Mouse (Mus musculus) thymus, postnatal 0 days (tissue): ENCODE measurements around the gene Krt39. TPM values are rescaled to one million over a fixed set of nuclear protein-coding genes. Genes with fewer than 3 reads are reported as not detected.

ENCODE experiments used
- DNase-seq: peaks from one replicate; pipeline ENCODE4 v3.0.0-alpha.2; 2015; ENCODE audit warnings: low spot score
- polyA plus RNA-seq: library from polyadenylated mRNA; unstranded; fragments of >200 nt; fragmentation: Nextera tagmentation; extraction: Ambion mirVana; gene quantifications from 2 replicates; pipeline ENCODE4 v1.2.1, GENCODE M21; 2015

Krt39 gene
- polyA plus RNA-seq: not detected in 2 replicates

DNA sequence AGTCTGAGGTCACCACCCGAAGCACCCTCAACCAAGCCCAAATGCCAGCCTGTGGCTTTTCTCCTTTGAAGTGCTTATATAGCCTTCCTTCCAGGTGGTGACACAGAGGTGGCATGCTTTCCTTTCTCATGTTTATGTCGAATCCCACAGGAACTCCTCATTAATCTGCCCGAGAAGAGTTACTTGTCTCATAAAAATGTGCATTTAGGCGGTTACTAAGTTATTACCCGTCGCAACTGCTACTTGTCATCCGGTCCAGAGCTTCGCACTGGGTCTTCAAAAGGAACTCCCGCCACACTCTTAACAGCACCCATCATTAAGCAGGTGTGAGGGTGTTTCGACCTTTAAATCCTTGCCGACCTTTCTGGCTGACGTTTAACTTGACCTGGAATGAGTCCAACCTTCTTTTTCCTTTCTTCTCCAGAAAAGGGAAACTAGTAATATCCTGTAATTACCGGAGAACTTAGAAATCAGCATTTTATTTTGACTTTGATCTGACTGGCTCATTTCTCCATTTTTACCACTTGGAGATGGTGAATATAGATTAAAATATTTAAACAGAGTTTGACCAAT, at the start of gene Krt39:
Gene Krt39 (minus strand): TSS at position 51 of the 573 bp plus-strand sequence.
- DNase-seq: no peak

DNA sequence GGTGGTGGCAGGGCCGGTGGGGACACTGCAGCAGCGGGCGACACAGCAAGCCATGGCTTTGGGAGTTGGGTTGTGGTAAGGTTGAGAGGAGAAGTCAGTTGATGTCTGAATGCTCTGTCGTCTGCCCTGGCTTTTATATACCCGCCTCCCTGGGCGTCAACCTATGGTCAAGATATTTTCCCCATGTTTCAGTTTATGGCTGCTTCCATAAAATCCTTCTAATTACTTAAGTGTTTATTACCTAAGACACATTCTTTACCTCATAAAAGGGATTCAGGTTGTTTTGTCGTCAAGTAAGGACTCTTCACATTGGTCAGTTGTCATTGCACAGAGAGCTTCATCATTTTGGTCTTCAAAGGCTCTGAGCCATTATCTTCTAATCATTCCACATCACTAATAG, 45.4 kb upstream of the Krt39 start, which contains the start of gene Krtap3-1:
Gene Krtap3-1 (minus strand): TSS at position 101 of the 400 bp plus-strand sequence.
- no peak for DNase-seq

DNA sequence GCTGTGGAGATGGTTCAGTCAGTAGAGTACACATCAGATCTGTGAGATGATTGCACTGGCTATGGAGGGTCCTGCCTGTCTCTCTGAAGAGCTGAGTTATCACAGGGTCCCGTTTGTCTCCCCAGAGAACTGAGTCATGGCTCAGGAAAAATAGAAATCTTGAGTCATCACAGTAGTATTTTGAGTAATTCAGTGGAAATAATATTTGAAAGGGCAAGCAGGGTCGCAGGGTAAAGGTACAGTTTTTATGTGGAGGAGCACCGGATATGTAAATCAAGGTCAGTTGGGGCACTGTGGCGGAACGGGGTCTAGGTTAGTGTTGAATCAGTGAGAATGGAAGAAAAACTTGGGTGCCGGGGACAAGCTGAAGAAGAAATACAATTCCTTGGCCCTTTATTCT, 41.4 kb upstream of the Krt39 start:
- DNase-seq: no peak

DNA sequence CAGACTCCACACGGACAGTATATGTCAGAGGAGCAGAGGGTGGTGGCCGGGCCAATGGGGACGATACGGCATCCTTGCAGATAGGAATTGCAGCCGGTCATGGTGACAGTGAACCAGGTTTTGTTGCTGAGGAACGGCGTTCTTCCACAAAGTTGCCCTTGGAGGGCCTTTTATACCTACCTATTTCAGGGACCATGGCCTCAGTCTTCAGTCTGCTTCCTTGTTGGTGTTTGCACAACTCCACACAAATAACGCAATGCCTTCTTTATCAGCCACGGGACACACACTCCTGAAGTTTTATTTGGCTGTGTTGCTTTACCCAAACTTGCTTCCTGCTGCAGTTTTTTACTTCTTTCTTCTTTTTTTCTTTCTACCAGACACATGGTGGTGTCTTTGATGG, 38.2 kb upstream of the Krt39 start, which contains the start of gene Gm11939:
Gene Gm11939 (minus strand): TSS at position 101 of the 400 bp plus-strand sequence.
- no peak for DNase-seq

DNA sequence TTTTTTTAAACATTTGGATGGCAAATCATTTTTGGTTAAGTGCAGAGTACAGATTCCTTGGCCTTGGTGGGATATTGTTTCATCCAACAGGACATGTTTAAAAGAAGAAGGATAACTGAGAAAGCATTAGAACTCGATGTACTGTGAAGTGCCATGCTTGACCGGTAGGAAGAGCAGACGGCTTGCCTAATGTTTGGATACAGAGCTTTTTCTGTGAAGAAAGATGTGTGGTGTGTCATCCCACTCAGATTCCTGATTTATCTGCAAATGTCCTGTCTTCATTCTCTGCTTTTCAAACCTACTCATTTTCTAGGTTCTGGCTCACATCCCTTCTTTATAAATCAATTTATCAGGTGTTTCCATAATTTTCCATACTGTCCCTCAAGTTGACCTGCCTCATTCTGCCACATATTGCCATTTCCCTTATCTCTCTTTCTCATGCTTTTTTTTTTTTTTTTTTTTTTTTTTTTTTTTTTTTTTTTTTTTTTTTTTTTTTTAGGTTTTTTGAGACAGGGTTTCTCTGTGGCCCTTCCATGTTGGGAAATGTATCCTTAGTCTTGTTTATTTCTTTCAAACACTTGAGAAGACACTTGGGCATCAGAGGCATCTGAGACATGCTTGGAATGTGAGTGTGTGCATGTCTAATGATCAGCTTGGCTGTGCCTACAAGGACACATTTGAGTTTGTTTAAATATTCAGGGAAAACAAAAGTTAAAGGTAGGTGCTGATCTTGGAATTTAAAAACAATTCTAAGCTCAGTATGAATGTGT, 37.0 kb upstream of the Krt39 start:
- no peak for DNase-seq

DNA sequence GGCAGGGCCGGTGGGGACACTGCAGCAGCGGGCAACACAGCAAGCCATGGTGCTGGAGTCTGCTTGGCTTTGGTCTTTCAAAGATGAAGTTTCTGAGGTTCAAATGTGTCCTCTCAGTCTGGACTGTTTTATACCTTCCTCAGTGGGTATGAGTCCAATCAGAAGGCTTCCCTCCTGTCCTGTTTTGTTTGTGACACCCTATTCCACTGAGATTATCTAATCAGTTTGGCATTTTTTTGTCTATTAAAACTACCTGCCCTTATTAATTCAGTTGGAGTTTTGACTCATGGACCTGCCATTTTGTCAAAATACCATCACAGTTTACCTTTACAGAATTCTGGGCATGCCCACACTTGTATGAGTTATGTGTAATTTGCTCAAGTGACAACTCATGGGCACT, 35.6 kb upstream of the Krt39 start, which contains the start of gene Krtap3-2:
Gene Krtap3-2 (minus strand): TSS at position 101 of the 400 bp plus-strand sequence.
- DNase-seq: no peak

DNA sequence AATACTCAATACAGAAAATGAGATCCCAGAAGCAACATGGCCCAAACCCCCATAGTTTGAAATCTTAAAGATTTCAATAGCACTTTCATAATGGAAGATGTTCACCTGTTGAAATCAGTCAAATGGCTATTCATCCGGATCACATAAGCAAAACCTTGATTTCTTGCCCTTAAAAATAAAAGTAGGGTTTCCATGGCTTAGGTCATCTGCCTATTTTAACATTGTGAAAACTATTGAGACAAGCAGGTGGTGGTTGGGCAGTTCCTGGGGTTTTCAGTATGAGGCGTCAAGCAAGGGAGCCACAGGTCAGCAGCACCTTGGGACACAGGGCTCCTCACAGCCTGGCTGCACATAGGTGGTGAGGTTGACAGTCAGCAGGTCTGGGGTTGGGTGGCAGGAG, 35.1 kb upstream of the Krt39 start:
- no peak for DNase-seq

DNA sequence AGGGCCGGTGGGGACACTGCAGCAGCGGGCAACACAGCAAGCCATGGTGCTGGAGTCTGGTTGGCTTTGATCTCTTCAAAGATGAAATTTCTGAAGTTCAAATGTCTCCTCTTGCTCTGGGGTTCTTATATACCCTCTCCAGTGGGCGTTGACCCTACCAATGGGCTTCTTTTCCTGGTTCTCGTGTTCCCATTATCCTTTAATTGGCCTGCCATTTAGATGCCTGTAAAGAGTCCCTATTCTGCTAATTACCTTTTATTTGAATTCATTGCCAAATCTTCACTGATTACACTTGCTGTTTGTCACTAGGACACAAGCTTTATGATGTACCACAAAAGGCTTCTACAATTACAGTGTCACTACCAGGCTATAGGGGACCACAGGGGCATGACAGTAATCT, 29.6 kb upstream of the Krt39 start, which contains the start of gene Krtap3-3:
Gene Krtap3-3 (minus strand): TSS at position 101 of the 400 bp plus-strand sequence.
- no peak for DNase-seq

DNA sequence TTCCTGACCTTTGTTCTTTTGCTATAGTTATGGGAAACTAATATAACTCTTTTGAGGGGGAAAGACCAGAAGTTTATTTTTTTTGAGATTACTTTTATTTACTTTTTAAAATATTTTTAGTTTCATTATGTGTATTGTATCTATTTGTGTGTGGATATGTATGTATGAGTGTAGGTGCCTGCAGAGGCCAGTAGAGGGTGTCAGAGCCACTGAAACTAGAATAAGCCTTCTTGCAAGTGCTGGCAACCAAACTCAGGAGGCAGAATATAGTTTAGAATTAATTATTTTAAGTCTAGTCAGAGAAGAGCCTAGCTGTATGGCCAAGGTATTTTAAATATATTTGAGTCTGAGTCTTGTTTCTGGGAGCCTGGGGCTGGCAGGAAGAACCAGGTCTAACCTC, 26.8 kb upstream of the Krt39 start:
- no peak for DNase-seq

DNA sequence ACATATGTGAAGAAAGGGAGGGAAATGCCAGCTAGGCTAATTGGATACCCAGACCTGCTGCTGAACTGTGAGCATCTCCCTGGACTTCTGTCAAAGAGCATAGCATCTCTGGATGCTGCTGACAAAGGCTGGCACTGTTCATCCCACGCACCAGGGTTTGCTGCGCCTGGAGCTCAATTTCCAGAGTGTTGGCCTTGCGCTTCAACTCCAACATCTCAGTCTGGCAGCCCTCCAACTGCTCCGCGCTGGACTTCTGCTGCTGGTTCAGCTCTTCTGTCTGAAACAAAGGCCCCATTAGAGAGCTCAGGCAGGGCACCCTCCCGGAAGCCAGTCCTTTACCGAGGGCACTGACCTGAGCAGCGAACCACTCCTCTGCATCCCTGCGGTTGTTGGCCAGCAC, 18.6 kb upstream of the Krt39 start:
- no peak for DNase-seq

DNA sequence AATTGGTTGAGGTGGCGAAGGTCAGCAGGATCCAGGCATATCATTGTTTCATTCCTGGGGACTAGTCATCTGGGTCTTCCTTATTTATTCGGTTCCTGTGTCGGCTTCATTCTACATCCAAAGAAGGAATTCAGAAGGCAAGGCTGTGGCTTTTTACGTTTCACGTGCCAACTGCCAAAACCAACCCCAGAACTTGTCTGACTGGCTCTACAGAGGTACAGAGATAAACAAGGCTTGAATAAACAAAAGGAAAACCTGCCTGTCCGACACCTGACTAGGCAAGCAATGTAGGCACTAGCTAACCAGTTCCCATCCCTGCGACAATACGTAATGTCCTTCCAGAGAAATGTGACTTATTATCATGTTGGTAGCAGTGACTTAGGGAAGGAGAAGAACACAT, 7.0 kb downstream of the Krt39 start:
- no peak for DNase-seq

DNA sequence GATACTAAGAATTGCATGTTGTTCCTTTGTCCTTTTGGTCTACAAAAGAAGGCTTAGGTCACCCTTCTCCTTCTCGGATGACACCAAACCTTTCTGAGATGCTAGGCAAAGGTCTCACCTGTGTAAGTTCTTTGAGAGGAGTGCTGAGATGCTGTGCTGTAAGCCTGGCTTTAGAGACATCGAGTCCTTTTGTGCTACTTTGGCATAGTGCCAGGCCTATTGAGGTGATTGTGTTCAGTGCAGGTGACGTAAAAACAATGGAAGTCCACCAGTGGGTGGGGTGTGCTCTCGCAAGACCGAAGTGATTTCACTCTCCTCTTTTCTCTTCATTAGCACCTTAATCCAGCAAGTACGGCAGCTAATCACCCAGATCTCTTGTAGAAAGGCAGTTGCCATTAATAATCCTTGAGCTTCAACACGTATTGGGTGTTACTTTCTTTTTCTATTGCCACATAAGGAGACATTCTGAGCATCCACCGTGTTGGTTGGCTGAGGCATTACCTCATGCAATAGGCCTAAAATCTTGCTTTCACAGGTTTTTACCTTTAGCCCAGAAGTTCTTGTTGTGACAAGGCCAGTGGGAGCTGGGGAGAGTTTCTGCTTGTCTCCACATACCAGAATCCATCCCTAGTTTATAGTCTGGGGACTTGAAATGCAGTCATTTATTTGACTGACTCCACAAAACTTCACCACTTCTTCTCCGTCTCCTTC, 20.9 kb downstream of the Krt39 start:
- no peak for DNase-seq

DNA sequence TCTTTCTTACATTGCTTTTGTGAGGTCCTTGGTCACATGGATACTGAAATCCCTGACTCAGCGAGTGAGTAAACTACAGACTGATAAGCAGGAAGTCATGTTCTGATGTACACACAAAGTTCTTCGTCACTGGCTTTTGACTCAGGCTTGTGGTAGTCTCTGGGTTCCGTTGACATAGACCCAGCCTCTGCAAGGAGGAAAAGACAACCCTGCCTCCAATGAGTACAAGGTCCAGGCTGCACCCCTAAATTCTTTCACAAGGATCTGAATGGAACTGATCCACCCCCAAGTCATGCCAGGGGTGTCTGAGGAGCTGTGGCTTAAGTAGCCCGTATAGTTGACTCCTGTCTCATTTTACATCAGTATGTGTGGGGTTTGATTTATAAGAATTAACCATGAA, 24.7 kb downstream of the Krt39 start:
- no peak for DNase-seq

DNA sequence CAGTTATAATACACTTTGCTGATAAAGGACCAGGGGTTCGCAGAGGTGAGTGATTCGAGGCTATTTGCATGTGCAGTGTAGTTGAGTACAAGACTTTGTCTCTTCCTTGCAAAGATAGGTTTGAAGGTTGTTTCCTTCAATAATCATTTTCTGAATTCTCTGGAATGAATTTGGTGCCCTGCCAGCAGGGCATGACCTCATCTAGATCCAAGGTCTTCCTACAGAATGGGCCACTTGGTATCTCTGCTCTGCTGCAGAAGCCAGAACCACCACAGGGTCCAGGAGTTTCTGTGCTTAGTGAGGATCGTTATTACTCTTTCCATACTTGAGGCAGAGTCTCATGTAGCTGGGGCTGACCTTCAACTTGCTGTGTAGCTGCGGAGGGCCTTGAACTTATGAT, 26.4 kb downstream of the Krt39 start:
- no peak for DNase-seq

DNA sequence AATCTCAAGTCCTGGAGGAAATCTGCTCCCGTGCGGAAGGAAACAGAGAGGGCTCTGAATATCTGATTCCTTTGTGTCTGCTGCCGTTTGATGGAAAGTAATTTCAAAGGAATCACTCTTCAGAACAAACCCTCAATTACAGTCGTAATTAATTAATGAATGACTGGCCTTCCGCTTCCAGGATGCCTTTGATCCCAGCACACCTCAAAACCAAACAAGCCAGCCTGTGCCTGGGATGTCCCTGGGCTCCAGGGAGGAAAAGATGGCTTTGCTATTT, 27.6 kb downstream of the Krt39 start:
- no peak for DNase-seq

DNA sequence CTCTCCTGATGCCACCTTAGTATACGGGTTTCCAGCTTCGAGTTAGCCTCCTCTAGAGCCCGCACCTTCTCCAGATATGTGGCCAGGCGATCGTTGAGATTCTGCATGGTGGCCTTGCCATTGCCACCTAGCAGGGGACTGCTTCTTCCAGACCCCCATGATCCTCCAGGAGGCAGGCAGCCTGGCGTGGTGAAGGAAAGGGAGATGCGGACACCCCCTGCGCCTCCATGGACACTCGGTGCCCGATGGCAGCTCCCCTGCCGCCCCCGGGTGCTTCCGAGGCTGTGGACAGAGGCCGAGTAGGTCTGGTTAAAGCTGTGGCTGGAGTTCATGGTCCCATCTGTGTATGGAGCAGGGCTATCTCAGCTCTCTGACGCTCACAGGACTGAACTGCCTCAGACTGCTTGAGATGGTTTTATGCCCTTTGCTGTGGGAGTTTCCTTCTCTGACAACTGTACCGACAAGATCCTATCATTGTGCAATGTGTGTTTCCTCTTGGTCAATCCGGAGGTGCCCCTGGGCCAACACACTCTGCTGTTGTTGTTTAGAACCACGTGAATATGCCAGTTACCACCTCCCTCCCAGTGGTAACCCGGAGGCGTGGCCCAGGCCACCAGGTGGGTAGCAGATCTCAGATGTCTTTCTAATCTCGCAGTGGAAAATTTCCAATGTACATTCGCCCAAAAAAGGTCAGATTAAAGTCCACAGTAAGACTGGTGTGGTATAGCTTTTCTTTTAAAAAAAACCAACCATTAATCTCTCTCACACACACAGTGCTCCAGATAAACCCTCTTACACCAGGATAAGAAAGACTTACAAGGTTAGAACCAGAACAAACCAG, 28.2 kb downstream of the Krt39 start, which contains the start of gene Krt23:
Gene Krt23 (minus strand): TSS at position 405 of the 841 bp plus-strand sequence.
- DNase-seq: no peak

DNA sequence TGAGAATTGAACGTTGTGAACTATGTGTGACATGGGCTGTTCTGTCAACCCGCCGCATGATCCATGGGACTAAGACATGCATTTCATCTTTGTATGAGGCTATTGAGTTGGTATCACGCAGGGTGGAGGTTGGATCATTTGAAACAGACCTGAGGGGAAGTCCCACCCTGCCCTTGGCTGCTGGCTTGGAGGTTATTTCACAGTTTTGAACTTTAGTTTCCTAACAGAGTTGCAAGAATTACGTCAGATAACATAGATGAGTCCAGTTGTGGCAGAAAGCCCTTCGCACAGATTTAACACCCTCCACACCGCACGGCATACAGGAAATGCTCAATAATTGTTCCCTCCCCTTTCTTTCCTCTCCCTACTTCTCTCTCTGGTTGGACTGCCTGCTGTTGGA, 30.1 kb downstream of the Krt39 start:
- DNase-seq: no peak

DNA sequence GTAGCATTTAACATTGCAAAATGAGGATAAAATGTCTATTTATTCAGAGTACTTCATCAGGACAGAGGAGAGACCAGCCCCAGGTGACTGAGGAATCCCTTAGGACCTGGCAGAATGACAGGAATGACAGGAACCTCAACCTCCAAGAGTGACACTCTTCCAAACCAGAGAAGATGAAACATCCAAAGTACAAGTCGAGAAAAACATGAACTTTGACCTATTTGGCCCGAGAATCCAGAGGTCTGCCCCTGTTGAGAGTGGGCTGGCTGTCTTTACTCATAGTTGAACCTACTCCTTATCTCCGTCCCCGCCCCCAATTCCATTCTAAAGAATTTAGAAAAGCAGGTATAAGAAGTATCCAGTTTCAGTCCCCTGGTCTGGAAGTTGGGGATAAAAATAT, 30.5 kb downstream of the Krt39 start:
- no peak for DNase-seq

DNA sequence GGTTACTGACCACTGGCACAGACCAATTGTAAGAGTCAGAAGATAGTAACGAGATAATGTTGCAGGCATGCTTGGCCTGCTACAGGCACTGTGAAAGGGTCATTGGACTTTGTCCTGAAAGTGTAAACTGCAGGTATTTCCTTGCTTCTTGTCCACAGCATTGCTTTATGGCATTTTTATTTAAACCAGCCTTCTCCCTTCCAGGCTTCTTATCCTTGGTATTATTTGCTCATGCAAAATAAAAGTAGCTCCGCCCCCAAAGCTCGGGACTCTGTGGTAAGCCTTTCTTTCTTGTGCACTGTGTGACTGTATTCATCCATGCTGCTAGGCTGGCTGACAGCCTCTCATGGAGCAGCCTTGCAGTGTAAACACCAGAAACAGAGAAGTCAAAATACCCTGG, 31.9 kb downstream of the Krt39 start:
- no peak for DNase-seq

DNA sequence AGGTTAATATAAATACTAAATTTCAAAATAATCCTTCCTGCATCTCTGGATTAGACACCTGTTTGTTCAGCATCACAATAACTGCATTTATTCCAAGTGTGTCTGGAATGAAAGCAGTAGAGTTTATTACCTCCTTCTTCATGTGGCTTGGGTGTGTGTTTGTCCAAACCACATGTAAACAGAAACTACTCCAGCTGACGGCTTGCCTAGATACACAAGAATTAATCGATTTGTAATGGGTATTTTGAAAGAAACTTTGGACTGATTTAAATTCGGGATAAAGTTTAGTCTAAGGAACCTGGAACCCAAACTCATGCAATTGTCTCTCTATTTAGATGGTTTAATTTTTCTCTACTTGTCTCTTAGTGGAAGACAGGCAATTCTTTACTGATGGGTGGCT, 46.2 kb downstream of the Krt39 start:
- DNase-seq: no peak

DNA sequence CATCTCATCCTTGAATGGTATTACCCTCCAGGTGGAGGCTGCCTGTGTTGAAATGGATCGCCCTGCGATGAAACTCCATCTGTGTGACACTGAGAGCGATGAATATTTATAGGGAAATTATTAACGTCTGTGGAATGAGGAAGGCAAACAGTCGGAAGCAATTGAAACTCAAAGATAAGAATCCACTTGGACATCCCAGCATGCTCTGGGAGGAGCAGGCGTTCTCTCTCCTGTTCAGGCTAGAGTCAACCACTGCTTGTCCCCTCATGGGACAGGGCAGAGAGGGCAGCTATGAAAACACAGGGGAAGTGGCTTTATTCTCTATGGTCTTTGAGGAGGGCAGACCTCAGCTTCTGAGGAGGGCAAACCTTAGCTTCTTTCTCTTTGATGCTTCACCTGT, 47.7 kb downstream of the Krt39 start:
- DNase-seq: no peak
